Mouse (Mus musculus): ENCODE results near the gene Vmn1r76. TPM values are rescaled to one million over a fixed set of nuclear protein-coding genes. Genes with fewer than 3 reads are reported as not detected.

The Vmn1r76 gene
- not detected in 2 replicates for total RNA-seq (2015)
- total RNA-seq (2017) = not detected in 2 replicates

- no peak for ATAC-seq (replicated peaks; ENCODE audit: poor library complexity)
Observed at GRCm38 (mm10) chr7:11938113-11938512, at the start of gene Vmn1r76. TSS of gene Vmn1r76 (minus strand) at chr7:11938213.

- ATAC-seq (replicated peaks; ENCODE audit: poor library complexity) = no peak
Observed at GRCm38 (mm10) chr7:11972611-11973010, 34.6 kb upstream of the Vmn1r76 start.

- no peak for ATAC-seq (replicated peaks; ENCODE audit: poor library complexity)
Observed at GRCm38 (mm10) chr7:11947991-11948390, 10.0 kb upstream of the Vmn1r76 start.

GRCm38 (mm10) chr7:11874330-11874729 lies 63.7 kb downstream of the Vmn1r76 start, which contains the start of gene Vmn1r75:
TSS of gene Vmn1r75 (plus strand) at chr7:11874630.
- no peak for ATAC-seq (replicated peaks; ENCODE audit: poor library complexity)

Other genes starting within 250 kb of the Vmn1r76 start
- not detected in 2 replicates for gene Vmn1r73, start 207.9 kb downstream of the Vmn1r76 start, total RNA-seq (2015)
- not detected in 2 replicates for gene Vmn1r73, start 207.9 kb downstream of the Vmn1r76 start, total RNA-seq (2017)
- gene Vmn1r74, start 104.2 kb downstream of the Vmn1r76 start, total RNA-seq (2015) = not detected in 2 replicates
- not detected in 2 replicates for gene Vmn1r74, start 104.2 kb downstream of the Vmn1r76 start, total RNA-seq (2017)
- not detected in 2 replicates for gene Vmn1r75, start 63.6 kb downstream of the Vmn1r76 start, total RNA-seq (2015)
- not detected in 2 replicates for gene Vmn1r75, start 63.6 kb downstream of the Vmn1r76 start, total RNA-seq (2017)
- gene Vmn1r77, start 98.5 kb upstream of the Vmn1r76 start, total RNA-seq (2015) = not detected in 2 replicates
- not detected in 2 replicates for gene Vmn1r77, start 98.5 kb upstream of the Vmn1r76 start, total RNA-seq (2017)
- not detected in 2 replicates for gene Vmn1r78, start 212.0 kb upstream of the Vmn1r76 start, total RNA-seq (2015)
- gene Vmn1r78, start 212.0 kb upstream of the Vmn1r76 start, total RNA-seq (2017) = not detected in 2 replicates
- not detected in 2 replicates for gene Vmn1r79, start 233.1 kb upstream of the Vmn1r76 start, total RNA-seq (2015)
- gene Vmn1r79, start 233.1 kb upstream of the Vmn1r76 start, total RNA-seq (2017) = not detected in 2 replicates

Data from megakaryocyte progenitor cell, adult 5-6 weeks (primary cell).